Mouse (Mus musculus) hindbrain, embryonic 11.5 days (tissue): ENCODE measurements around the gene Efcab9. TPM values are rescaled to one million over a fixed set of nuclear protein-coding genes. Genes with fewer than 3 reads are reported as not detected.
"Not testable (repeated sequence)": the region's sequence is repeated elsewhere in the genome, so short reads cannot be mapped to it uniquely, and the experiment has no call there.

ENCODE experiments used
- ATAC-seq: fragments of 200-750 bp; cut with Nextera tagmentation; 2 replicates; pipeline ENCODE4 v1.8.0; 2017; ENCODE audit warnings: mild to moderate bottlenecking, moderate TSS enrichment, moderate library complexity; ENCODE audit not compliant: low FRiP score
- DNase-seq: peaks from one replicate; pipeline ENCODE4 v3.0.0-alpha.2; 2015; ENCODE audit warnings: low spot score
- H3K27ac ChIP-seq: fragments of 300-500 bp; sonication (generic); 2 replicates; pipeline ENCODE4 v1.5.1; 2014; ENCODE audit warnings: mild to moderate bottlenecking, low read depth, low read length
- H3K27me3 ChIP-seq: fragments of 300-500 bp; sonication (generic); 2 replicates; pipeline ENCODE4 v1.6.1; 2014; ENCODE audit warnings: mild to moderate bottlenecking, low read length, moderate library complexity, mixed read lengths; ENCODE audit not compliant: control insufficient read depth, insufficient read depth
- H3K36me3 ChIP-seq: fragments of 300-500 bp; sonication (generic); 2 replicates; pipeline ENCODE4 v1.6.1; 2014; ENCODE audit warnings: mild to moderate bottlenecking, low read length, moderate library complexity, mixed read lengths; ENCODE audit not compliant: control insufficient read depth, insufficient read depth
- H3K4me1 ChIP-seq: fragments of 300-500 bp; sonication (generic); replicated peaks from 2 replicates; pipeline ENCODE4 v1.6.1; 2014; ENCODE audit warnings: low read length, mixed read lengths; ENCODE audit not compliant: control insufficient read depth, insufficient read depth
- H3K4me2 ChIP-seq: fragments of 300-500 bp; sonication (generic); replicated peaks from 2 replicates; pipeline ENCODE4 v1.6.1; 2014; ENCODE audit warnings: mild to moderate bottlenecking, low read depth, low read length
- H3K4me3 ChIP-seq: fragments of 300-500 bp; sonication (generic); 2 replicates; pipeline ENCODE4 v1.5.1; 2014; ENCODE audit warnings: low read depth, low read length
- H3K9ac ChIP-seq: fragments of 300-500 bp; sonication (generic); 2 replicates; pipeline ENCODE4 v1.6.1; 2014; ENCODE audit warnings: low read depth, low read length
- H3K9me3 ChIP-seq: fragments of 300-500 bp; sonication (generic); 2 replicates; pipeline ENCODE4 v1.6.1; 2016; ENCODE audit warnings: low read length; ENCODE audit not compliant: control insufficient read depth
- WGBS: fragments of 180-500 bp; shearing (Covaris S2); extraction: QIAGEN DNeasy Blood & Tissue Kit; methylation state at CpG from one replicate; pipeline ENCODE4 v1.1.7; 2014; 5-methylcytosine and 5-hydroxymethylcytosine counted together
- polyA plus RNA-seq: library from polyadenylated mRNA; unstranded; fragments of >200 nt; fragmentation: Nextera tagmentation; extraction: Ambion mirVana; gene quantifications from 2 replicates; pipeline ENCODE4 v1.2.1, GENCODE M21; 2014

Gene Efcab9
- polyA plus RNA-seq, 1 experiment from 2014 or later, result 0.28 TPM

GRCm38 (mm10) chr11:32521246-32521645 is 10.6 kb downstream of the Efcab9 start:
- no peak overlapping the region for H3K4me2 ChIP-seq
- 90% methylated on average over 2 of the region's 2 CpGs for WGBS
- H3K27me3 ChIP-seq, result no peaks in the 10 kb centered on the region
- no peak overlapping the region for H3K4me3 ChIP-seq
- no peak overlapping the region for H3K9ac ChIP-seq
- no peak overlapping the region for H3K27ac ChIP-seq
- no peaks in the 10 kb centered on the region for H3K4me1 ChIP-seq
- DNase-seq (no peak), ATAC-seq (no peak)
- H3K36me3 ChIP-seq, result no peaks in the 10 kb centered on the region
- no peaks in the 10 kb centered on the region for H3K9me3 ChIP-seq

- no peak for ATAC-seq
These were observed 12.5 kb downstream of the Efcab9 start for GRCm38 (mm10) chr11:32519354-32519753.

GRCm38 (mm10) chr11:32518770-32519169 is 13.1 kb downstream of the Efcab9 start:
- Histone ChIP-seq H3K4me3 (no peak overlapping the region), H3K36me3 (0 out of 2 replicates have a peak, but pooled peaks cover 4% of the 10 kb centered on the region)
- 92% methylated on average over 4 of the region's 4 CpGs for WGBS

More at GRCm38 (mm10) chr11:32519354-32519753, 12.5 kb downstream of the Efcab9 start:
- no peak for DNase-seq
- no peaks in the 10 kb centered on the region for H3K27me3 ChIP-seq
- WGBS, result 96% methylated on average over 1 of the region's 1 CpGs
- no peak overlapping the region for H3K4me2 ChIP-seq
- no peak overlapping the region for H3K27ac ChIP-seq
- no peaks in the 10 kb centered on the region for H3K9me3 ChIP-seq
- no peak overlapping the region for H3K4me3 ChIP-seq
- H3K9ac ChIP-seq, result no peak overlapping the region
- 0 out of 2 replicates have a peak, but pooled peaks cover 4% of the 10 kb centered on the region for H3K36me3 ChIP-seq
- H3K4me1 ChIP-seq, result no peaks in the 10 kb centered on the region

GRCm38 (mm10) chr11:32516916-32517712 is 14.8 kb downstream of the Efcab9 start:
- no peak overlapping the region for H3K27ac ChIP-seq
- DNase-seq, result no peak
- no peaks in the 10 kb centered on the region for H3K9me3 ChIP-seq
- H3K4me3 ChIP-seq, result no peak overlapping the region
- 91% methylated on average over 8 of the region's 8 CpGs for WGBS
- H3K4me1 ChIP-seq, result no peaks in the 10 kb centered on the region
- H3K27me3 ChIP-seq, result no peaks in the 10 kb centered on the region
- ATAC-seq, result no peak
- no peak overlapping the region for H3K4me2 ChIP-seq
- no peak overlapping the region for H3K9ac ChIP-seq
- 0 out of 2 replicates have a peak, but pooled peaks cover 4% of the 10 kb centered on the region for H3K36me3 ChIP-seq

More at GRCm38 (mm10) chr11:32518770-32519169, 13.1 kb downstream of the Efcab9 start:
- no peak overlapping the region for H3K27ac ChIP-seq
- no peak overlapping the region for H3K9ac ChIP-seq
- no peaks in the 10 kb centered on the region for H3K27me3 ChIP-seq
- DNase-seq, result no peak
- H3K4me2 ChIP-seq, result no peak overlapping the region
- no peaks in the 10 kb centered on the region for H3K9me3 ChIP-seq
- no peak for ATAC-seq
- no peaks in the 10 kb centered on the region for H3K4me1 ChIP-seq

- Histone ChIP-seq H3K9ac (no peak overlapping the region), H3K4me3 (no peak overlapping the region), H3K9me3 (no peaks in the 10 kb centered on the region), H3K36me3 (0 out of 2 replicates have a peak, but pooled peaks cover 4% of the 10 kb centered on the region), H3K4me2 (no peak overlapping the region), H3K4me1 (no peaks in the 10 kb centered on the region), H3K27ac (no peak overlapping the region), H3K27me3 (no peaks in the 10 kb centered on the region)
- no peak for DNase-seq
- WGBS, result 93% methylated on average over 12 of the region's 12 CpGs
- no peak for ATAC-seq
These were observed 15.8 kb downstream of the Efcab9 start for GRCm38 (mm10) chr11:32516091-32516490.

- not testable (repeated sequence) for H3K36me3 ChIP-seq, H3K9ac ChIP-seq, H3K27ac ChIP-seq, H3K4me3 ChIP-seq, H3K27me3 ChIP-seq, DNase-seq, H3K9me3 ChIP-seq, H3K4me1 ChIP-seq, H3K4me2 ChIP-seq, ATAC-seq
- 98% methylated on average over 4 of the region's 5 CpGs for whole genome bisulfite sequencing
These were observed 17.0 kb downstream of the Efcab9 start for GRCm38 (mm10) chr11:32514853-32515252.

- no peaks in the 10 kb centered on the region for H3K27me3 ChIP-seq
- no peaks in the 10 kb centered on the region for H3K4me1 ChIP-seq
- no peak for DNase-seq
- ATAC-seq, result no peak
- 0 out of 2 replicates have a peak, but pooled peaks cover 4% of the 10 kb centered on the region for H3K36me3 ChIP-seq
- no peaks in the 10 kb centered on the region for H3K9me3 ChIP-seq
- no peak overlapping the region for H3K9ac ChIP-seq
- H3K4me3 ChIP-seq, result no peak overlapping the region
- no peak overlapping the region for H3K27ac ChIP-seq
- no peak overlapping the region for H3K4me2 ChIP-seq
- 68% methylated on average over 1 of the region's 1 CpGs for WGBS
These were observed 21.0 kb downstream of the Efcab9 start for GRCm38 (mm10) chr11:32510930-32511329.

- Histone ChIP-seq H3K9me3 (no peaks in the 10 kb centered on the region), H3K4me1 (no peaks in the 10 kb centered on the region), H3K27ac (no peak overlapping the region), H3K4me3 (no peak overlapping the region), H3K4me2 (no peak overlapping the region), H3K36me3 (no peaks in the 10 kb centered on the region), H3K27me3 (no peaks in the 10 kb centered on the region), H3K9ac (no peak overlapping the region)
- ATAC-seq (no peak), DNase-seq (no peak)
- 80% methylated on average over 7 of the region's 7 CpGs for WGBS
These were observed 26.7 kb downstream of the Efcab9 start for GRCm38 (mm10) chr11:32505091-32505739.
